Mouse (Mus musculus) kidney, adult 2 months (tissue): ENCODE measurements around the gene Srprb.

Experiments
- CTCF ChIP-seq: fragments of 200-500 bp; conservative IDR thresholded peaks from 2 replicates; pipeline ENCODE4 v1.5.1; 2011; ENCODE audit warnings: low read depth, mild to moderate bottlenecking, control low read depth, low read length, moderate library complexity, mixed read lengths; ENCODE audit not compliant: insufficient read depth, insufficient read length
- POLR2A ChIP-seq: fragments of 200-500 bp; IDR thresholded peaks from one replicate; pipeline ENCODE4 v1.6.1; 2011; ENCODE audit warnings: low read depth, low read length, control low read depth

DNA sequence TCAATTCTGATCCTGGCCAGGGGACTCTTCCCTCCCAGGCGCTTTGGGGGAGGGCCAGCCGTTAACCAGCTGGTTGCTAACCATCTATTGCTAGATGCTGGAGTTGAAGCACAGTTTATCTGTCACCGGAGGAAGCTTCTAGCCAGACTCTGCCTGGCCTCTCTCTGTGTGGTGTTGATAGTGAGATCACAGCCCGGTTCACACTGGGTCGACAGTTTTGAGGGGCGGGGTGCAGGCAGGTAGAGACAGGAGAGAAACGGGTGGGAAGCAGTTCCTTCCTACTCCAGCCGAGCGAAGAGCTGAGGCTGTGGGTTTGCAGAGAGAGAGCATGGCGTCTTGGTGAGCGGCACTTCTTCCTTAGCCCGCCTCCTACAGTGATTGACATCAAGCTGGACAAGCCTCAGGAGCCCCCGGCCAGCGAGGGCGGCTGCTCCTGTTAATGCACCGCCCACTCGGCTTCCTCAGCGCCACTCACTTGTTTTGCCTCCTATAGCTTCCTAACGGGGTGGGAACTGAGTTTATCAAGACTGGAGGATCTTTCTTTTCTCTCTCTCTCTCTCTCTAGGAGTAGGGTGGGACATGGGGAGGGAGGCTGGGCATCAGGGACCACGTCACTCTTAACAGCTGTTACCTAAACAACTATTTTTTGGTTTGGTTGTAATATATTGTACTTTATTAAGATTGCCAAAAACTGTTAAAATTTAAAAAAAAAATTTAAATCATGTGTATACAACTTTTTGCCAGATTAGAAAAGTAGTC, 21.0 kb downstream of the Srprb start:
- TF ChIP-seq CTCF (no peak), POLR2A (no peak)
